Mouse (Mus musculus) embryonic facial prominence, embryonic 12.5 days (tissue): Measurements from ENCODE around the gene Areg. TPM values are rescaled to one million over a fixed set of nuclear protein-coding genes. Genes with fewer than 3 reads are reported as not detected.

Source experiments
- ATAC-seq: fragments of 200-750 bp; cut with Nextera tagmentation; 2 replicates; pipeline ENCODE4 v1.8.0; 2017; ENCODE audit not compliant: insufficient number of reproducible peaks, insufficient read depth, low FRiP score, low TSS enrichment
- H3K27ac ChIP-seq: fragments of 300-500 bp; sonication (generic); 2 replicates; pipeline ENCODE4 v1.5.1; 2016; ENCODE audit warnings: mild to moderate bottlenecking
- H3K27me3 ChIP-seq: fragments of 300-500 bp; sonication (generic); 2 replicates; pipeline ENCODE4 v1.6.1; 2016; ENCODE audit warnings: mild to moderate bottlenecking, moderate library complexity
- H3K36me3 ChIP-seq: fragments of 300-500 bp; sonication (generic); 2 replicates; pipeline ENCODE4 v1.6.1; 2016; ENCODE audit warnings: mild to moderate bottlenecking
- H3K4me1 ChIP-seq: fragments of 300-500 bp; sonication (generic); 2 replicates; pipeline ENCODE4 v1.6.1; 2016
- H3K4me2 ChIP-seq: fragments of 300-500 bp; sonication (generic); replicated peaks from 2 replicates; pipeline ENCODE4 v1.6.1; 2016; ENCODE audit warnings: mild to moderate bottlenecking, moderate library complexity
- H3K4me3 ChIP-seq: fragments of 300-500 bp; sonication (generic); 2 replicates; pipeline ENCODE4 v1.5.1; 2016; ENCODE audit warnings: mild to moderate bottlenecking
- H3K9ac ChIP-seq: fragments of 300-500 bp; sonication (generic); 2 replicates; pipeline ENCODE4 v1.6.1; 2016; ENCODE audit warnings: mild to moderate bottlenecking, moderate library complexity
- H3K9me3 ChIP-seq: fragments of 300-500 bp; sonication (generic); 2 replicates; pipeline ENCODE4 v1.6.1; 2016; ENCODE audit warnings: mild to moderate bottlenecking, moderate library complexity
- WGBS: fragments of 180-500 bp; shearing (Covaris S2); methylation state at CpG from one replicate; pipeline ENCODE4 v1.1.7; 2016; 5-methylcytosine and 5-hydroxymethylcytosine counted together
- polyA plus RNA-seq: library from polyadenylated mRNA; unstranded; fragments of >200 nt; fragmentation: Nextera tagmentation; extraction: Ambion mirVana; gene quantifications from 2 replicates; pipeline ENCODE4 v1.2.1, GENCODE M21; 2016

Areg gene
- polyA plus RNA-seq, 1 experiment from 2014 or later = 0.27 TPM

DNA sequence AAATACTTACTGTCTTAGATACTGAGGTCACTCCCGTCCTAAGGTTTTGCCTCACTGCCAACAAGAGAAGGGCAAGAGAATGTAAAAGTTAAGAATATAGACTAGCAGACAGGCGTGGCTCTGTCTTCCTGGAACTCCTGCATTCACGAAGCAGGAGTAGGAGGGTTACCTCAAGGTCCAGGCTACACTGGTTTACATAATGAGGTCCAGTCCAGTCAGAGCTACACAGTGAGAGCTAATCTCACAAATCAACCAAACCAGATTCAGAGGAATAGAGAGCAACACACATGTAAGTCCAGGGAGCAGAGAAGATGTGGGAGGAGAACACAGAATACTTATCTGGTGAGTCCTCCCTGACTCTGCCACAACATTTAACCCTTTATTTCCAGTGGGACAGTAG lies 55.2 kb downstream of the Areg start:
- H3K27me3 ChIP-seq = no peaks in the 10 kb centered on the region
- H3K9ac ChIP-seq = no peak overlapping the region
- H3K4me2 ChIP-seq = no peak overlapping the region
- no peak for ATAC-seq
- no peaks in the 10 kb centered on the region for H3K36me3 ChIP-seq
- no peaks in the 10 kb centered on the region for H3K4me1 ChIP-seq
- H3K4me3 ChIP-seq = no peak overlapping the region
- 69% methylated on average over 3 of the region's 3 CpGs for WGBS
- no peak overlapping the region for H3K27ac ChIP-seq
- H3K9me3 ChIP-seq = no peaks in the 10 kb centered on the region

Other genes starting within 250 kb of the Areg start
- gene Cxcl1, start 248.4 kb upstream of the Areg start, polyA plus RNA-seq = 0.41 and 0.50 TPM in 2 replicates
- not detected in 2 replicates for gene Cxcl2, start 235.7 kb upstream of the Areg start, polyA plus RNA-seq
- gene Mthfd2l, start 208.5 kb upstream of the Areg start, polyA plus RNA-seq = 74.0 and 76.6 TPM in 2 replicates
- gene Epgn, start 112.1 kb upstream of the Areg start, polyA plus RNA-seq = 0.18 and 0.39 TPM in 2 replicates
- 0.05 TPM in 1 of 2 replicates, not detected in the other for gene Ereg, start 65.0 kb upstream of the Areg start, polyA plus RNA-seq